Mouse (Mus musculus) MEL (cell line): ENCODE results near the gene Myh6. TPM values are rescaled to one million over a fixed set of nuclear protein-coding genes. Genes with fewer than 3 reads are reported as not detected.
A peak's percentile ranks its signal among the peaks of the same experiment; 100 is the strongest.

Source experiments
- DNase-seq: peaks from one replicate; pipeline ENCODE4 v3.0.0; 2011; ENCODE audit warnings: low read depth, low spot score
- H3K27ac ChIP-seq: 2 replicates; pipeline ENCODE4 v1.5.1; 2012; ENCODE audit warnings: low read depth, mild to moderate bottlenecking, control low read depth, low read length, moderate library complexity; ENCODE audit not compliant: control insufficient read depth
- H3K27me3 ChIP-seq, 2 experiments: fragments of 150-350 bp in 1 of 2; sonication (generic) in 1 of 2; 2 replicates each; pipeline ENCODE4 v1.6.1; 2012; ENCODE audit warnings: low read length in 2 of 2, mild to moderate bottlenecking in 2 of 2, improper control_type of control experiment in 1 of 2, moderate library complexity in 1 of 2; ENCODE audit not compliant: insufficient read depth in 2 of 2, control insufficient read depth in 1 of 2
- H3K36me3 ChIP-seq, 2 experiments: 2 replicates each; pipeline ENCODE4 v1.6.1; 2012 to 2014; ENCODE audit warnings: low read length in 2 of 2, improper control_type of control experiment in 1 of 2, inconsistent platforms in 1 of 2, mild to moderate bottlenecking in 1 of 2; ENCODE audit not compliant: insufficient read depth in 2 of 2, control insufficient read depth in 1 of 2
- H3K4me1 ChIP-seq, 2 experiments: fragments of 150-350 bp in 1 of 2; sonication (generic) in 1 of 2; 2 replicates each; pipeline ENCODE4 v1.6.1; 2012; ENCODE audit warnings: low read length in 2 of 2, improper control_type of control experiment in 1 of 2, mild to moderate bottlenecking in 1 of 2; ENCODE audit not compliant: insufficient read depth in 2 of 2, control insufficient read depth in 1 of 2
- H3K4me3 ChIP-seq, 2 experiments: fragments of 150-350 bp in 1 of 2; sonication (generic) in 1 of 2; 2 replicates each; pipeline ENCODE4 v1.5.1; 2012; ENCODE audit warnings: low read depth in 2 of 2, low read length in 2 of 2, mild to moderate bottlenecking in 2 of 2, moderate library complexity in 2 of 2, control low read depth in 1 of 2, improper control_type of control experiment in 1 of 2; ENCODE audit not compliant: control insufficient read depth in 1 of 2, insufficient read depth in 1 of 2
- H3K79me2 ChIP-seq: 2 replicates; pipeline ENCODE4 v1.6.1; 2012; ENCODE audit warnings: mild to moderate bottlenecking, low read length, moderate library complexity; ENCODE audit not compliant: control insufficient read depth, poor library complexity, insufficient read depth
- H3K9ac ChIP-seq: 2 replicates; pipeline ENCODE4 v1.6.1; 2012; ENCODE audit warnings: low read depth, mild to moderate bottlenecking, control low read depth, low read length, moderate library complexity; ENCODE audit not compliant: control insufficient read depth, poor library complexity, severe bottlenecking
- H3K9me3 ChIP-seq: fragments of 150-350 bp; sonication (generic); replicated peaks from 2 replicates; pipeline ENCODE4 v1.6.1; 2012; ENCODE audit warnings: mild to moderate bottlenecking, low read length, improper control_type of control experiment, moderate library complexity; ENCODE audit not compliant: insufficient read depth
- BHLHE40 ChIP-seq: IDR thresholded peaks from 2 replicates; pipeline ENCODE4 v1.6.1; 2012; ENCODE audit warnings: low read depth, mild to moderate bottlenecking, inconsistent platforms, low read length, improper control_type of control experiment, borderline replicate concordance
- CHD1 ChIP-seq: IDR thresholded peaks from 2 replicates; pipeline ENCODE4 v1.6.1; 2012; ENCODE audit warnings: low read depth, mild to moderate bottlenecking, inconsistent platforms, low read length, improper control_type of control experiment
- CHD2 ChIP-seq: IDR thresholded peaks from 2 replicates; pipeline ENCODE4 v1.6.1; 2011; ENCODE audit warnings: low read length, improper control_type of control experiment
- E2F4 ChIP-seq: IDR thresholded peaks from 2 replicates; pipeline ENCODE4 v1.6.1; 2011; ENCODE audit warnings: low read depth, low read length, improper control_type of control experiment, borderline replicate concordance
- EP300 ChIP-seq, 2 experiments: IDR thresholded peaks; 2 replicates each; pipeline ENCODE4 v1.6.1; 2011; ENCODE audit warnings: improper control_type of control experiment in 2 of 2, low read length in 2 of 2, low read depth in 1 of 2, mild to moderate bottlenecking in 1 of 2
- HCFC1 ChIP-seq: IDR thresholded peaks from 2 replicates; pipeline ENCODE4 v1.6.1; 2012; ENCODE audit warnings: low read depth, mild to moderate bottlenecking, inconsistent platforms, low read length, improper control_type of control experiment, moderate library complexity
- MAZ ChIP-seq: IDR thresholded peaks from 2 replicates; pipeline ENCODE4 v1.6.1; 2012; ENCODE audit warnings: low read depth, mild to moderate bottlenecking, inconsistent platforms, low read length, improper control_type of control experiment
- MYB ChIP-seq: IDR thresholded peaks from 2 replicates; pipeline ENCODE4 v1.6.1; 2011; ENCODE audit warnings: mild to moderate bottlenecking, low read depth, low read length, improper control_type of control experiment
- NELFE ChIP-seq: IDR thresholded peaks from 2 replicates; pipeline ENCODE4 v1.6.1; 2011; ENCODE audit warnings: low read depth, low read length, improper control_type of control experiment
- NRF1 ChIP-seq: IDR thresholded peaks from 2 replicates; pipeline ENCODE4 v1.6.1; 2014; ENCODE audit warnings: low read depth, mild to moderate bottlenecking, inconsistent platforms, low read length, improper control_type of control experiment, moderate library complexity; ENCODE audit not compliant: poor library complexity, insufficient read depth, severe bottlenecking
- POLR2A ChIP-seq, 2 experiments: IDR thresholded peaks; 2 replicates each; pipeline ENCODE4 v1.6.1; 2011 to 2012; ENCODE audit warnings: low read length in 2 of 2, mild to moderate bottlenecking in 2 of 2, control low read depth in 1 of 2, improper control_type of control experiment in 1 of 2, low read depth in 1 of 2, moderate library complexity in 1 of 2; ENCODE audit not compliant: control insufficient read depth in 1 of 2, insufficient read depth in 1 of 2, poor library complexity in 1 of 2
- POLR2AphosphoS2 ChIP-seq: IDR thresholded peaks from 2 replicates; pipeline ENCODE4 v1.6.1; 2011; ENCODE audit warnings: low read length, improper control_type of control experiment
- RAD21 ChIP-seq: IDR thresholded peaks from 2 replicates; pipeline ENCODE4 v1.6.1; 2011; ENCODE audit warnings: mild to moderate bottlenecking, low read depth, low read length, improper control_type of control experiment
- RCOR1 ChIP-seq: IDR thresholded peaks from 2 replicates; pipeline ENCODE4 v1.6.1; 2012; ENCODE audit warnings: low read depth, mild to moderate bottlenecking, inconsistent platforms, low read length, improper control_type of control experiment
- SMC3 ChIP-seq: IDR thresholded peaks from 2 replicates; pipeline ENCODE4 v1.6.1; 2011; ENCODE audit warnings: low read depth, low read length, improper control_type of control experiment
- TCF12 ChIP-seq: IDR thresholded peaks from 2 replicates; pipeline ENCODE4 v1.6.1; 2014; ENCODE audit warnings: low read depth, mild to moderate bottlenecking, inconsistent platforms, low read length, improper control_type of control experiment, moderate library complexity
- USF2 ChIP-seq, 2 experiments: IDR thresholded peaks; 2 replicates each; pipeline ENCODE4 v1.6.1; 2011 to 2012; ENCODE audit warnings: improper control_type of control experiment in 2 of 2, low read length in 2 of 2, borderline replicate concordance in 1 of 2, inconsistent platforms in 1 of 2, low read depth in 1 of 2, mild to moderate bottlenecking in 1 of 2; ENCODE audit not compliant: insufficient read depth in 1 of 2
- ZC3H11A ChIP-seq: IDR thresholded peaks from 2 replicates; pipeline ENCODE4 v1.6.1; 2012; ENCODE audit warnings: low read depth, mild to moderate bottlenecking, inconsistent platforms, low read length, improper control_type of control experiment
- ZNF384 ChIP-seq: IDR thresholded peaks from 2 replicates; pipeline ENCODE4 v1.6.1; 2012; ENCODE audit warnings: low read depth, mild to moderate bottlenecking, inconsistent platforms, low read length, improper control_type of control experiment
- polyA plus RNA-seq, 2 experiments: library from polyadenylated mRNA; stranded (reverse) in 1 of 2; unstranded in 1 of 2; fragments of >175 nt in 1 of 2; fragments of >200 nt in 1 of 2; gene quantifications; 2 replicates each; pipeline versions ENCODE4 v1.2.1 to v1.2.4; 2012; ENCODE audit warnings: low replicate concordance in 2 of 2, low read depth in 1 of 2; ENCODE audit not compliant: insufficient read length in 2 of 2, insufficient read depth in 1 of 2, missing spikeins in 1 of 2
- total RNA-seq: library from RNA; depleted of rRNA; stranded (reverse); fragments of 300-350 nt; gene quantifications from 2 replicates; pipeline ENCODE4 v1.2.3, GENCODE M21; 2012

Myh6 gene
- total and polyA plus RNA-seq, 3 experiments: not detected

- DNase-seq: no peak
- Histone ChIP-seq H3K36me3 (no peaks in the 10 kb centered on the region; a peak in 1 of 4 replicates), H3K9ac (no peak overlapping the region)
- peak in 1 of 2 experiments; percentile 25; a peak in 1 of 4 replicates for TF ChIP-seq POLR2A (IDR thresholded peaks at IDR 0.05; ENCODE audit: control insufficient read depth in 1 of 2, insufficient read depth in 1 of 2, low read depth in 1 of 2, low read length in 2 of 2, poor library complexity in 1 of 2)
- no peak for TF ChIP-seq CHD2
- TF ChIP-seq EP300 (IDR thresholded peaks at IDR 0.05; ENCODE audit: low read depth in 1 of 2, low read length in 2 of 2): no peak
- TF ChIP-seq, all 39 proteins: peak for 1
- H3K27ac ChIP-seq: no peak overlapping the region
- no peak overlapping the region for H3K4me3 ChIP-seq
- no peaks in the 10 kb centered on the region for H3K9me3 ChIP-seq
- peaks cover 8 to 9% of the 10 kb centered on the region in 2 experiments for H3K4me1 ChIP-seq
- peaks cover 3% of the 10 kb centered on the region in 2 experiments for H3K27me3 ChIP-seq
- H3K79me2 ChIP-seq: no peaks in the 10 kb centered on the region
Observed at GRCm38 (mm10) chr14:54926401-54927158, 40.1 kb downstream of the Myh6 start.

- Histone ChIP-seq H3K9ac (no peak within 1 kb of the TSS), H3K4me3 (no peak within 1 kb of the TSS), H3K27me3 (peaks cover 3% of the 10 kb centered on the region in 2 experiments), H3K79me2 (no peaks in the 10 kb centered on the region), H3K36me3 (no peaks in the 10 kb centered on the region; a peak in 1 of 4 replicates), H3K9me3 (no peaks in the 10 kb centered on the region), H3K27ac (no peak within 1 kb of the TSS), H3K4me1 (peaks cover 8 to 9% of the 10 kb centered on the region in 2 experiments)
- no peak for DNase-seq
- no peak for TF ChIP-seq E2F4
- no peak for TF ChIP-seq RCOR1
- TF ChIP-seq POLR2AphosphoS2: no peak
- no peak for TF ChIP-seq BHLHE40
- TF ChIP-seq EP300 (IDR thresholded peaks at IDR 0.05; ENCODE audit: low read depth in 1 of 2, low read length in 2 of 2): no peak
- no peak for TF ChIP-seq ZNF384
- no peak for TF ChIP-seq SMC3
- TF ChIP-seq MYB: no peak
- TF ChIP-seq ZC3H11A: no peak
- no peak for TF ChIP-seq CHD1
- no peak for TF ChIP-seq MAZ
- no peak for TF ChIP-seq RAD21
- TF ChIP-seq USF2 (IDR thresholded peaks at IDR 0.05; ENCODE audit: borderline replicate concordance in 1 of 2, insufficient read depth in 1 of 2, low read depth in 1 of 2, low read length in 2 of 2): no peak
- no peak for TF ChIP-seq NELFE
- no peak for TF ChIP-seq TCF12
- no peak for TF ChIP-seq HCFC1
- no peak for TF ChIP-seq NRF1
Observed at GRCm38 (mm10) chr14:54925349-54926342, 41.1 kb downstream of the Myh6 start, which contains the start of gene Efs. Efs (minus strand) TSS chr14:54926126.
